In the genomic region with DNA sequence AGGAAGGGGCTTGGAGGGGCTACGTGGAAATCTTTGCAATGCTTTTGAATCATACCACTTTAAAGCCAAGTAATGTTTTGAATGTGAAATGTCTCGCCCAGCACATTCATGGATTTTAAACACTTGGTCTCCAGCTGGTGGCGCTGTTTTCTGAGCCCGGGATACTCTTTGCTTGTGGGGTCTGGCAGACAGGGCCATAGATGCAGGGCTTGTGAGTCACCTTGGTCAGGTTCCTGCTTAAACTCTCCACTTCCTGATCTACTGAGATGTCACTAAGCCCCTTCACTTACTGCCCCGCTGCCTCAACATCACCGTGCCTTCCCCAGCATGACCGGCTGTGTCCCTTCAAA, we compare ENCODE assay signal across 18 mouse cellular contexts. TPM values are rescaled to one million over a fixed set of nuclear protein-coding genes. Genes with fewer than 3 reads are reported as not detected.
DNase-seq lines count a peak whose midpoint lies in the region; ATAC-seq and TF ChIP-seq lines count a peak whose summit lies in the region.
"Had no signal": no experiment of that assay in that cellular context is flagged by ENCODE, and none has a peak within 500 bp of the region (broad histone marks: within the 10 kb centered on the region; RNA-seq: fewer than 3 reads in every experiment).

No protein-coding gene starts in this region.

- H3K9ac ChIP-seq in kidney, postnatal 0 days (ENCODE audit: low read depth, low read length): no peak overlapping the region
- H3K9ac ChIP-seq: limb, embryonic 15.5 days; neural tube, embryonic 13.5 days had no signal

- DNase-seq in heart, embryonic 10.5 days (ENCODE audit: low spot score): no peak
- no peak for DNase-seq in heart, postnatal 14 days
- DNase-seq in kidney, postnatal 0 days (ENCODE audit: low spot score): no peak
- no peak for DNase-seq in kidney, adult 11 months
- peak; percentile 70 for DNase-seq in ES-CJ7 (ENCODE audit: low read depth, low spot score)
- no peak for DNase-seq in limb, embryonic 10.5 days (ENCODE audit: low spot score)
- no peak for DNase-seq in B cell, adult 2 months
- DNase-seq: adrenal gland, postnatal 14 days; cerebellum, adult 9-10 months; kidney, postnatal 36 days; lung, adult 18-20 months had no signal

- no peak for ATAC-seq in kidney, postnatal 0 days (replicated peaks; ENCODE audit: low FRiP score, low read depth)

- no peak overlapping the region for H3K4me3 ChIP-seq in heart, embryonic 10.5 days
- H3K4me3 ChIP-seq in kidney, postnatal 0 days (replicated peaks; ENCODE audit: low read depth, low read length): no peak overlapping the region
- no peak overlapping the region for H3K4me3 ChIP-seq in limb, embryonic 10.5 days
- H3K4me3 ChIP-seq: erythroblast, embryonic 14.5 days; limb, embryonic 15.5 days; neural tube, embryonic 13.5 days had no signal

- TF ChIP-seq CTCF in kidney, postnatal 0 days (IDR thresholded peaks at IDR 0.05; ENCODE audit: low read depth): peak; percentile 42

- no peaks in the 10 kb centered on the region for H3K27me3 ChIP-seq in heart, embryonic 10.5 days (ENCODE audit: insufficient read depth, poor library complexity, severe bottlenecking)
- H3K27me3 ChIP-seq in kidney, postnatal 0 days (ENCODE audit: insufficient read depth, low read length): no peaks in the 10 kb centered on the region
- no peaks in the 10 kb centered on the region for H3K27me3 ChIP-seq in limb, embryonic 10.5 days (ENCODE audit: low read depth, poor library complexity, severe bottlenecking)
- H3K27me3 ChIP-seq: limb, embryonic 15.5 days; neural tube, embryonic 13.5 days had no signal

- no peaks in the 10 kb centered on the region for H3K36me3 ChIP-seq in heart, embryonic 10.5 days
- H3K36me3 ChIP-seq in kidney, postnatal 0 days (ENCODE audit: insufficient read depth, low read length): no peaks in the 10 kb centered on the region
- H3K36me3 ChIP-seq in limb, embryonic 10.5 days: no peaks in the 10 kb centered on the region
- H3K36me3 ChIP-seq: limb, embryonic 15.5 days; neural tube, embryonic 13.5 days had no signal

- no peaks in the 10 kb centered on the region for H3K9me3 ChIP-seq in heart, embryonic 10.5 days
- H3K9me3 ChIP-seq in kidney, postnatal 0 days (replicated peaks; ENCODE audit: low read length): no peaks in the 10 kb centered on the region
- no peaks in the 10 kb centered on the region for H3K9me3 ChIP-seq in limb, embryonic 10.5 days (replicated peaks)
- H3K9me3 ChIP-seq: limb, embryonic 15.5 days; neural tube, embryonic 13.5 days had no signal

- intact Hi-C loops in heart, postnatal 14 days (cut with DNase I): no loop called here

- no peak overlapping the region for H3K4me2 ChIP-seq in kidney, postnatal 0 days (ENCODE audit: low read length)
- H3K4me2 ChIP-seq: heart, embryonic 11.5 days; limb, embryonic 15.5 days; neural tube, embryonic 13.5 days had no signal

- peaks cover 18% of the 10 kb centered on the region; the same call in 1 of the 2 replicates for H3K4me1 ChIP-seq in heart, embryonic 10.5 days
- 0 out of 2 replicates have a peak, but pooled peaks cover 5% of the 10 kb centered on the region for H3K4me1 ChIP-seq in kidney, postnatal 0 days (replicated peaks; ENCODE audit: insufficient read depth, low read length)
- H3K4me1 ChIP-seq in limb, embryonic 10.5 days: peaks cover 9% of the 10 kb centered on the region

- 73% methylated on average over 7 of the region's 7 CpGs for WGBS in heart, embryonic 10.5 days
- 77% methylated on average over 7 of the region's 7 CpGs for WGBS in kidney, postnatal 0 days
- WGBS in limb, embryonic 10.5 days: 80% methylated on average over 7 of the region's 7 CpGs

- H3K27ac ChIP-seq in heart, embryonic 10.5 days: 0 out of 2 replicates have a peak overlapping the region, but pooled peaks have one; percentile 16
- H3K27ac ChIP-seq in kidney, postnatal 0 days: no peak overlapping the region
- H3K27ac ChIP-seq in limb, embryonic 10.5 days: peak overlapping the region; percentile 1; the same call in 1 of the 2 replicates
- H3K27ac ChIP-seq: limb, embryonic 15.5 days; neural tube, embryonic 13.5 days had no signal

RNA-seq across cellular contexts. Expression of a gene that starts 11.3 kb away (rescaled TPM):
- not detected in 2 replicates for polyA plus RNA-seq in heart, embryonic 10.5 days (2016; fragmentation: Nextera tagmentation; extraction: Ambion mirVana)
- total RNA-seq in heart, postnatal 14 days (2021): not detected
- not detected in 2 replicates for polyA plus RNA-seq in kidney, postnatal 0 days (2015; fragmentation: Nextera tagmentation; extraction: Ambion mirVana)
- not detected in 2 replicates for polyA plus RNA-seq in limb, embryonic 10.5 days (2016; fragmentation: Nextera tagmentation; extraction: Ambion mirVana)
- total RNA-seq: adrenal gland, postnatal 14 days; megakaryocyte, adult 5-6 weeks had no signal
- polyA plus RNA-seq: erythroblast, embryonic 14.5 days; heart, embryonic 11.5 days; limb, embryonic 15.5 days; neural tube, embryonic 13.5 days; stomach, embryonic 14.5 days had no signal

RNA-seq across cellular contexts. Expression of a gene that starts 13.6 kb away (rescaled TPM):
- polyA plus RNA-seq in heart, embryonic 10.5 days (2016; fragmentation: Nextera tagmentation; extraction: Ambion mirVana): not detected in 2 replicates
- not detected for total RNA-seq in heart, postnatal 14 days (2021)
- not detected in 2 replicates for polyA plus RNA-seq in kidney, postnatal 0 days (2015; fragmentation: Nextera tagmentation; extraction: Ambion mirVana)
- polyA plus RNA-seq in limb, embryonic 10.5 days (2016; fragmentation: Nextera tagmentation; extraction: Ambion mirVana): not detected in 2 replicates
- total RNA-seq: megakaryocyte, adult 5-6 weeks had no signal
- polyA plus RNA-seq: erythroblast, embryonic 14.5 days; heart, embryonic 11.5 days; limb, embryonic 15.5 days; neural tube, embryonic 13.5 days; small intestine, adult 2 months; stomach, embryonic 14.5 days had no signal
